Mouse (Mus musculus) embryonic fibroblast, embryonic 13.5 days (primary cell): ENCODE results near the gene Zfp775.

Source experiments
- CTCF ChIP-seq: IDR thresholded peaks from 2 replicates; pipeline ENCODE4 v1.5.1; 2011; ENCODE audit warnings: mild to moderate bottlenecking, control low read depth, low read length, moderate library complexity, borderline replicate concordance; ENCODE audit not compliant: insufficient read depth
- POLR2A ChIP-seq: IDR thresholded peaks from 2 replicates; pipeline ENCODE4 v1.6.1; 2011; ENCODE audit warnings: low read depth, mild to moderate bottlenecking, control low read depth, low read length, moderate library complexity

DNA sequence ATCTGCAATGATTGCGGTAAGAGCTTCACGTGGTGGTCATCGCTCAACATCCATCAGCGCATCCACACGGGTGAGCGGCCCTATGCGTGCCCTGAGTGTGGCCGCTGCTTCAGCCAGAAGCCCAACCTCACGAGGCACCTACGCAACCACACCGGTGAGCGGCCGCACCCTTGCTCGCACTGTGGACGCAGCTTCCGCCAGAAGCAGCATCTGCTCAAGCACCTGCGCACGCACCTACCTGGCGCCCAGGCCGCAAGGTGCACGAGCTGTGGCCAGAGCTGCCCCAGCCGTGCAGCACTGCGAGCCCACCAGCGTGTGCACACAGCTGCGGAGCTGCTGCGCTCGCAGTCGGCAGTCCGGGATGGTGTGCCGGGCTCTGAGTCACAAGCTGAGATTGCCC is 18.2 kb downstream of the Zfp775 start:
- no peak for TF ChIP-seq POLR2A
- TF ChIP-seq CTCF = no peak
